Mouse (Mus musculus): Measurements from ENCODE around the gene Ncoa7. TPM values are rescaled to one million over a fixed set of nuclear protein-coding genes. Genes with fewer than 3 reads are reported as not detected.

The Ncoa7 gene
- total RNA-seq, 1 experiment from 2014 or later, result 13.8 TPM

GRCm38 (mm10) chr10:30624161-30625019 lies 178.7 kb downstream of the Ncoa7 start:
- ATAC-seq (replicated peaks; ENCODE audit: insufficient number of reproducible peaks, low FRiP score, low TSS enrichment, poor library complexity, severe bottlenecking), result no peak

GRCm38 (mm10) chr10:30622928-30623327 lies 180.2 kb downstream of the Ncoa7 start:
- ATAC-seq (replicated peaks; ENCODE audit: insufficient number of reproducible peaks, low FRiP score, low TSS enrichment, poor library complexity, severe bottlenecking), result no peak

DNA sequence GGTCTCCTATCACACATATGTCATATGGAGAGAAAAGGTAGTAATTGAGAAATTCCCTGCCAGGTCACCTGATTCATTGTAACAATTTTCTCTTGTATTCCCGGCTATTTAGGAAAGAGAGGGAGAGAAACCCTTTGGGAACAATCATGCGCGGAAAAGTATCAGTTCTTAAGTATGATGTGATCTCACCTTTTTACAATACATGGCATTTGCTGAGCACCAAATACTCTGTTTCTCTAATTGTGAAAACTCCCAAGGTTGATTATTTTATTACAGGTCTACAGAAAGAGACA lies 184.3 kb downstream of the Ncoa7 start:
- no peak for ATAC-seq (replicated peaks; ENCODE audit: insufficient number of reproducible peaks, low FRiP score, low TSS enrichment, poor library complexity, severe bottlenecking)

DNA sequence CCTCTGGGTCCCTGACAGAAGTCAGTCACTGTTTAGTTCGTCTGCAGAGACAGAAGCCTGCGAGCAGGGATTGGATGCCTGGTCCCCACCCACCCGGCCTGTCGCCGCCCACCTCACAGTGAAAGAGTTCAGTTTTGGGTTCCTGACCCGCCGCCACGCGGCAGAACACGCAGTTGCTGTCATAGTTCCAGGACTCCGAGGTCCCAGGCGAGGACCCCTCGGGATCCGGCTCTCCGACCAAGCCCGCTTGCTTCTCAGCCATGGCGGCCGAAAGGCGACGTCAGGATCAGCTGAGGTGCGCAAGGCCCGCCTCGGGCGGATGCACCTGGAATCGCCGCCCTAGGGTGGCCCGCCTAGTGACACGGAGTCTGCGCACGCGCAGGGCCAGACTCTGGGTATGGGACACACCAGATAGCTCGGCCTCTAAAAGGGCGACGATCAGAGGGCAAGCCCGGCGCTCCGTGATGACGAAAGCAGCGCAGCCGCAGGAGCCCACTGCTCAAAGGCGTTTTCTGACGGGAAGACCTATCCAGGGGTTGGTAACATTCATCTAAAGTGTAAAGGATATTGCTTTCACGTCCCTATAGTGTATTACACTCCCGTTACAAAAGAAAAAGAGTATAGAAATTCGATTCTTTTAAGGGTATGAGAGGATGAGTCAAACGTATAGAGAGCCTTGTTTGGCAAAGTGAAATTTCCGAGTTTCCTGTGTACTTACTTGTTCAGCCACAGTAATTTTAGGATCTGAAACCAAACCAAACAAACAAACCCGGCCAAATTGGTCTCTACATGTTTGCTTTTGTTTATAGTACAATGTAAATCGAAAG lies 184.8 kb downstream of the Ncoa7 start:
- peak; percentile 97 for ATAC-seq (replicated peaks; ENCODE audit: insufficient number of reproducible peaks, low FRiP score, low TSS enrichment, poor library complexity, severe bottlenecking)

DNA sequence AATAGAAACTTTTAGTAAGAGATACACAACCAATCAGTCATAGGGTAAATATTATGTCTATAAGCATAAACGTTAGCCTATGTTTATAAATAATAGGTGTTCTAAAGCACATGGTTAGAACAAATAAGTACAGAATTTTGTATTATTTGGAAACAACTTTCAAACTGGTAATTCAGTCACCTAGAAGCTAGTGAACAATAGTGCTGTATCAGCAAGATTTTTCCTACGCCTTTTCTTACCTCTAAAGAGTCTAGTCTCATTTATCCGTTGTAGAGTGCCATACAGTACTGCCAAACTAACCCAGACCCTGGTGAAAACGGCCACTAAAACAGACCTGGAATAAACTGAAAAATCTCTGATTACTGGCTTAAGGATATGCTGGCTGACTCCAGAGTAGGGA lies 190.1 kb downstream of the Ncoa7 start:
- ATAC-seq (replicated peaks; ENCODE audit: insufficient number of reproducible peaks, low FRiP score, low TSS enrichment, poor library complexity, severe bottlenecking), result no peak

- no peak for ATAC-seq (replicated peaks; ENCODE audit: insufficient number of reproducible peaks, low FRiP score, low TSS enrichment, poor library complexity, severe bottlenecking)
These were observed 193.5 kb downstream of the Ncoa7 start for GRCm38 (mm10) chr10:30609614-30610013.

DNA sequence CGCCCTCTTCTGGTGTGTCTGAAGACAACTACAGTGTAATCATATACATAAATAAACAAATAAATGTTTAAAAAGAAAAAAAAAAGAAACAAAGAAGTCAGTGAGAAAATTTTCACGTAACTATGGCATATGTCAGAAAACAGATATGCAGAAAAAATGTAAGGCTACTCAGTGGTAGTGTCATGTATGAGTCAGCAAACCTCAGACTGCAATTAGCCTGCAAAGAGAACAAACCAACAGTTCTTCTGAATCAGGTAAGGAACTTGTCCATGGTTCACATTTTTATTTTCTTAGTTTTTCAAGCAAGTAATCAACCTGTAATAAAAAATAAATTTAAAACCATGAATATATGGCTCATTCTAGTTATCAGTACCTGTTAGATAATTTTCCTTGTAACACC lies 195.0 kb downstream of the Ncoa7 start:
- ATAC-seq (replicated peaks; ENCODE audit: insufficient number of reproducible peaks, low FRiP score, low TSS enrichment, poor library complexity, severe bottlenecking), result no peak

- peak; percentile 85 for ATAC-seq (replicated peaks; ENCODE audit: insufficient number of reproducible peaks, low FRiP score, low TSS enrichment, poor library complexity, severe bottlenecking)
These were observed 202.6 kb downstream of the Ncoa7 start, which contains the start of gene Trmt11 for GRCm38 (mm10) chr10:30600542-30600966. TSS of gene Trmt11 (minus strand) at chr10:30600749.

- ATAC-seq (replicated peaks; ENCODE audit: insufficient number of reproducible peaks, low FRiP score, low TSS enrichment, poor library complexity, severe bottlenecking), result peak; percentile 10; the same call in 1 of the 2 replicates
These were observed 203.0 kb downstream of the Ncoa7 start for GRCm38 (mm10) chr10:30600094-30600534.

DNA sequence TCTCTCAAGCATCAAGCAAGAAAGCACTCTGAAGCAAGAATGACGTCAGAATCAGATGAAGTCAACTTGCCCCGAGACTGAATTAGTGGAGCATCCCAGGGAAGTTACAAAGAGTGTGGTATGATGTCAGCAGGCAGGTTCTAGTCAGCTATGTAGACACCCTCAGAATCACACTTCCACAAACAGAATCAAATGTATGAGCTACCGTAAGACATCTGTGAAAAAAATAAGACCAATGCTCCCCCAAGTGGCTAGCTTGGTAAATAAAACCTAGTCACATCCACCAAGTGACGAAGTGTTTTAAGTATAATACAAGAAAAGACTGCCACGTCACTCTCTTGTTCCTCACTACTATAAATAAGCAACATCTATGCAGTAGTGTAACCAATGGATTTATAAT lies 216.1 kb downstream of the Ncoa7 start:
- no peak for ATAC-seq (replicated peaks; ENCODE audit: insufficient number of reproducible peaks, low FRiP score, low TSS enrichment, poor library complexity, severe bottlenecking)

GRCm38 (mm10) chr10:30585691-30586090 lies 217.4 kb downstream of the Ncoa7 start:
- ATAC-seq (replicated peaks; ENCODE audit: insufficient number of reproducible peaks, low FRiP score, low TSS enrichment, poor library complexity, severe bottlenecking), result no peak

Other genes starting within 250 kb of the Ncoa7 start
- 9.3 to 29.2 TPM (median 18.8 TPM) in 3 replicates for gene Trmt11, start 202.6 kb downstream of the Ncoa7 start, total RNA-seq (2017)
- gene Hint3, start 173.7 kb downstream of the Ncoa7 start, total RNA-seq (2017), result 18.7 to 22.6 TPM (median 19.9 TPM) in 3 replicates
- gene Hey2, start 39.5 kb upstream of the Ncoa7 start, total RNA-seq (2017), result not detected in 3 replicates